Mouse (Mus musculus) neural tube, embryonic 11.5 days (tissue): ENCODE results near the gene Rnf43. TPM values are rescaled to one million over a fixed set of nuclear protein-coding genes. Genes with fewer than 3 reads are reported as not detected.
A peak's percentile ranks its signal among the peaks of the same experiment; 100 is the strongest.

Source experiments
- ATAC-seq: fragments of 200-750 bp; cut with Nextera tagmentation; 2 replicates; pipeline ENCODE4 v1.8.0; 2017; ENCODE audit warnings: moderate number of reproducible peaks, mild to moderate bottlenecking, moderate TSS enrichment, moderate library complexity; ENCODE audit not compliant: insufficient read depth, low FRiP score, low TSS enrichment
- DNase-seq: peaks from one replicate; pipeline ENCODE4 v3.0.0-alpha.2; 2015; ENCODE audit warnings: low spot score
- H3K27ac ChIP-seq: fragments of 300-500 bp; sonication (generic); 2 replicates; pipeline ENCODE4 v1.5.1; 2014; ENCODE audit warnings: low read depth, mild to moderate bottlenecking, low read length
- H3K27me3 ChIP-seq: fragments of 300-500 bp; sonication (generic); 2 replicates; pipeline ENCODE4 v1.6.1; 2014; ENCODE audit warnings: mild to moderate bottlenecking, low read length, mixed read lengths; ENCODE audit not compliant: control insufficient read depth, insufficient read depth
- H3K36me3 ChIP-seq: fragments of 300-500 bp; sonication (generic); 2 replicates; pipeline ENCODE4 v1.6.1; 2014; ENCODE audit warnings: mild to moderate bottlenecking, low read length, moderate library complexity, mixed read lengths; ENCODE audit not compliant: control insufficient read depth, insufficient read depth
- H3K4me1 ChIP-seq: fragments of 300-500 bp; sonication (generic); 2 replicates; pipeline ENCODE4 v1.6.1; 2014; ENCODE audit warnings: low read length, mixed read lengths; ENCODE audit not compliant: control insufficient read depth, insufficient read depth
- H3K4me2 ChIP-seq: fragments of 300-500 bp; sonication (generic); 2 replicates; pipeline ENCODE4 v1.6.1; 2014; ENCODE audit warnings: low read depth, mild to moderate bottlenecking, moderate library complexity
- H3K4me3 ChIP-seq: fragments of 300-500 bp; sonication (generic); 2 replicates; pipeline ENCODE4 v1.5.1; 2014; ENCODE audit warnings: low read depth, low read length
- H3K9ac ChIP-seq: fragments of 300-500 bp; sonication (generic); 2 replicates; pipeline ENCODE4 v1.6.1; 2014; ENCODE audit warnings: mild to moderate bottlenecking, low read length
- H3K9me3 ChIP-seq: fragments of 300-500 bp; sonication (generic); 2 replicates; pipeline ENCODE4 v1.6.1; 2016; ENCODE audit warnings: low read length; ENCODE audit not compliant: control insufficient read depth
- WGBS: fragments of 180-500 bp; shearing (Covaris S2); extraction: QIAGEN DNeasy Blood & Tissue Kit; methylation state at CpG from one replicate; pipeline ENCODE4 v1.1.7; 2014; 5-methylcytosine and 5-hydroxymethylcytosine counted together
- polyA plus RNA-seq: library from polyadenylated mRNA; unstranded; fragments of >200 nt; fragmentation: Nextera tagmentation; extraction: Ambion mirVana; gene quantifications from 2 replicates; pipeline ENCODE4 v1.2.1, GENCODE M21; 2014

The Rnf43 gene
- polyA plus RNA-seq, 1 experiment from 2014 or later: 1.2 TPM

- 93% methylated on average over 4 of the region's 4 CpGs for WGBS
Observed at GRCm38 (mm10) chr11:87698126-87698525, 35.6 kb downstream of the Rnf43 start.

DNA sequence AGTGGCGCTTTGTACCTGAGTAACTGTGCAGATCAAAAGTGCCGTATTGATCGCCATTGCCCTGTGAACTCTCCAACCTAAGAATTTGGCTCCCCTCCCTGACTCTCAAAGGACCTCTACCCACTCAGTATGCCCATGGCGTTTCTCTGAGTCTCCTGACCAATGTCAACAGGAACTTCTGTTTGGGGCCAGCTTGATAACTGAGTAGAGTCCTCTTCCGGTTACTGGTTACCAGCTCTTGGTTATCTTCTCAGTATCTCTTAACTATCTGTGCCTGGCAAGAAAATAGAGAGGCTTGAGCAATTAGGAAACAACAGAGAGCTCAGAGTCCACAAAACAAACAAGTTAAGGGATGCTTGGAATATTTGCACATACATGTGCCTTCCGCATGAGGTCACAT, 38.6 kb downstream of the Rnf43 start:
- Histone ChIP-seq H3K9me3 (no peaks in the 10 kb centered on the region), H3K4me2 (no peak overlapping the region), H3K36me3 (no peaks in the 10 kb centered on the region), H3K4me1 (no peaks in the 10 kb centered on the region), H3K27me3 (no peaks in the 10 kb centered on the region), H3K27ac (no peak overlapping the region), H3K4me3 (no peak overlapping the region), H3K9ac (no peak overlapping the region)
- DNase-seq (no peak), ATAC-seq (no peak)
- 81% methylated on average over 6 of the region's 6 CpGs for WGBS

More at GRCm38 (mm10) chr11:87698126-87698525, 35.6 kb downstream of the Rnf43 start:
- Histone ChIP-seq H3K36me3 (no peaks in the 10 kb centered on the region), H3K4me3 (no peak overlapping the region), H3K9me3 (no peaks in the 10 kb centered on the region), H3K27me3 (no peaks in the 10 kb centered on the region), H3K9ac (no peak overlapping the region), H3K4me2 (no peak overlapping the region), H3K4me1 (no peaks in the 10 kb centered on the region), H3K27ac (no peak overlapping the region)
- DNase-seq (no peak), ATAC-seq (no peak)

DNA sequence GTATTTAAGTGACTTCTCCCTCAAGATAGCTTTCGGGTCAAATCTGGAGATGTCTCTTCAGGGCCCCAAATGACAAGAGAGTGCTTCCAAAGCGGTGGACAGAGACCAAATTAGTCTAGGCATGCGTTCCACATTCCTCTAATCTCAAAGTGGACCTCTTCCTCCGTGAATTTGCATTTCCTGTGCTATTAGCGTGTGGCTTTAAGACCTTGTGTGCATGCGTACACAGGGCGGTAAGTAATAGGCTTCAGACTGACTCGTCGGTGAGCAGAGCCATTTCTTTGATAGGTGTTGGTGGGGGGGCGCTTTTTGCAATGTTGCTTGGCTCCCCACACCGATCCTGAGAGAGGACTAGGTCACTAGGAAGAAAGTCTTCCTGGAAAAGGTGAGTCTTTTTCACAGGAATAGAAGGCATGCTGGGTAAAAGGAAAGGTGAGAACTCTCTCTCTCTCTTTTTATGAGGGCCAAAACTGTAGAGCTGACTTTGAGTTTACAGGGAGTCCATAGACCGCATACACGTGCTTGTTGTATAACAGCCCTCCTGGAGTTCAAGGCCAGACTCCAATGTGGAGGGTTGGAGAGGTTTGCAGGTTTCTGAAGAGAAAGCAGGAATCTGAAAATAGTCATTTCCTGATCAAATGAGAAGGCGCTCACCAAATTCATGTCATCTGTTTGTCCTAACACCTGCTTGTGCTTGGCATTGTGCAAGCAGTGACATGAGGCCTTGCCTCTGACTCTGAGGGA, 39.5 kb downstream of the Rnf43 start:
- ATAC-seq (no peak), DNase-seq (no peak)
- H3K4me2 ChIP-seq: no peak overlapping the region
- no peaks in the 10 kb centered on the region for H3K27me3 ChIP-seq
- no peaks in the 10 kb centered on the region for H3K4me1 ChIP-seq
- no peak overlapping the region for H3K9ac ChIP-seq
- H3K27ac ChIP-seq: no peak overlapping the region
- no peaks in the 10 kb centered on the region for H3K9me3 ChIP-seq
- no peaks in the 10 kb centered on the region for H3K36me3 ChIP-seq
- WGBS: 86% methylated on average over 14 of the region's 14 CpGs
- no peak overlapping the region for H3K4me3 ChIP-seq

- 82% methylated on average over 5 of the region's 5 CpGs for WGBS
- DNase-seq: no peak
Observed at GRCm38 (mm10) chr11:87703654-87704053, 41.1 kb downstream of the Rnf43 start.

GRCm38 (mm10) chr11:87704289-87704688, 41.8 kb downstream of the Rnf43 start:
- Histone ChIP-seq H3K4me3 (no peak overlapping the region), H3K27me3 (no peaks in the 10 kb centered on the region), H3K4me2 (no peak overlapping the region), H3K9ac (no peak overlapping the region), H3K27ac (no peak overlapping the region), H3K36me3 (no peaks in the 10 kb centered on the region), H3K4me1 (no peaks in the 10 kb centered on the region), H3K9me3 (no peaks in the 10 kb centered on the region)
- WGBS: 82% methylated on average over 9 of the region's 9 CpGs
- ATAC-seq (no peak), DNase-seq (no peak)

More at GRCm38 (mm10) chr11:87703654-87704053, 41.1 kb downstream of the Rnf43 start:
- Histone ChIP-seq H3K4me1 (no peaks in the 10 kb centered on the region), H3K4me2 (no peak overlapping the region), H3K36me3 (no peaks in the 10 kb centered on the region), H3K27ac (no peak overlapping the region), H3K9me3 (no peaks in the 10 kb centered on the region), H3K4me3 (no peak overlapping the region), H3K9ac (no peak overlapping the region), H3K27me3 (no peaks in the 10 kb centered on the region)
- ATAC-seq: no peak

DNA sequence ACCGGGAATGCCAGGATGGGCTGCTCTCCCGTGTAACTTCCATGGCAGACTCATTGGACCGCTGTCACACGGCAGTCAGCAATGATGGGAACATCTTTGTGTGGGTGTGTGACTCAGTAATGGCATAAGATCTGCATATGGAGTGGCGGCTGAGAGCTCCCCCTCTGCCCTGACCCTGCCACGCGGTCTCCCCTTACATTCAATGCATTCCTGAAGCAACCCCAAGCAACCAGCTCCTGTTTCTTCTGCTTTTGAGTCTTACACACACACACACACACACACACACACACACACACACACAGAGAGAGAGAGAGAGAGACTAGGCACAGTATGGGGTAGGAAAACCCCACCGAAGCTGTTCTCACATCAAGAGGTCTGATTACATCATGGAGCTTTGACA, 45.0 kb downstream of the Rnf43 start:
- no peaks in the 10 kb centered on the region for H3K4me1 ChIP-seq
- ATAC-seq (no peak), DNase-seq (peak; percentile 48)
- H3K36me3 ChIP-seq: no peaks in the 10 kb centered on the region
- 33% methylated on average over 8 of the region's 8 CpGs for WGBS
- H3K27ac ChIP-seq: no peak overlapping the region
- H3K27me3 ChIP-seq: no peaks in the 10 kb centered on the region
- H3K4me2 ChIP-seq: no peak overlapping the region
- no peak overlapping the region for H3K9ac ChIP-seq
- no peak overlapping the region for H3K4me3 ChIP-seq
- H3K9me3 ChIP-seq: no peaks in the 10 kb centered on the region

- DNase-seq (no peak), ATAC-seq (no peak)
- H3K9ac ChIP-seq: no peak overlapping the region
- H3K4me3 ChIP-seq: no peak overlapping the region
- H3K36me3 ChIP-seq: no peaks in the 10 kb centered on the region
- WGBS: 86% methylated on average over 5 of the region's 5 CpGs
- no peaks in the 10 kb centered on the region for H3K27me3 ChIP-seq
- no peak overlapping the region for H3K27ac ChIP-seq
- H3K4me1 ChIP-seq: no peaks in the 10 kb centered on the region
- H3K4me2 ChIP-seq: no peak overlapping the region
- H3K9me3 ChIP-seq: no peaks in the 10 kb centered on the region
Observed at GRCm38 (mm10) chr11:87708979-87709378, 46.5 kb downstream of the Rnf43 start.

DNA sequence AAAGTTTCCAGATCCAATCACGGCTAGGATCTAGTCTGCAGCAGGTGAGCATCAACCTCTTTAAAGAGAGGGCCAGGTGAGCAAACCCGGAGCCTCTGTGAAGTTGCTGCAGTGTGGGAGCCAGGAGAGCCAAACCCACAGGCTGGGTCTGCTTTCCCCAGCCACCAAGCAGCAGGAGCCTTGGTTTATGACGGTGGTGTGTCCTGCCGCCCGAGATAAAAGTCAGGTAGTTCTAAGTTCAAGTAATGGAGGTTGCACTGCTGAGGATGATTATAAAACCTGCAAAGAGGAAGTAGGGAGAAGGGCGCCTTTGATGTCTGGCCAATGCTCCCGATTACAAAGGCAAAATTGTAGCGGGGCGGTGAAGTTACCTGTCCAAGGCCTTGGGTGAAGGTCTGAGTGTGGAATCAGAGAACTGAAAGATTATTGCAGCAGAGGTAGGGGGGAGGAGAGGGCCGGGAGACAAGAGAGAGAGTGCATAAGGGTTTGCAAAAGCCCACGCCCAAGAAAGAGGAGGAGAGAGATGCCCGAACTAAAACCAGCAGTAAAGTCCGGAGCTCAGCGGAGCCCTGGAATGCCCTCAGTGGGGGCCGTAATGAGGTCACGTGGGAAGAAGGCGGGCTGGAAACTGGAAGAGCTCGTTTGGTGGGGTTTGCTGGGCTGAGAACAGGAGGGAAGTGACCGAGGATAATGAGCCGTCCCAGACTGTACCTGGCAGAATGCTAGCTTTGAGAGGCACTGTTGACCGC, 47.2 kb downstream of the Rnf43 start:
- DNase-seq: peak; percentile 61
- H3K4me1 ChIP-seq: no peaks in the 10 kb centered on the region
- no peak overlapping the region for H3K9ac ChIP-seq
- no peaks in the 10 kb centered on the region for H3K27me3 ChIP-seq
- no peaks in the 10 kb centered on the region for H3K9me3 ChIP-seq
- peak overlapping the region; percentile 19 for H3K4me2 ChIP-seq
- WGBS: 6% methylated on average over 21 of the region's 21 CpGs
- H3K36me3 ChIP-seq: no peaks in the 10 kb centered on the region
- no peak overlapping the region for H3K27ac ChIP-seq
- ATAC-seq: no peak
- 0 out of 2 replicates have a peak overlapping the region, but pooled peaks have one; percentile 3 for H3K4me3 ChIP-seq

GRCm38 (mm10) chr11:87710262-87710615, 47.7 kb downstream of the Rnf43 start:
- DNase-seq (no peak), ATAC-seq (no peak)
- no peak overlapping the region for H3K9ac ChIP-seq
- no peaks in the 10 kb centered on the region for H3K27me3 ChIP-seq
- no peaks in the 10 kb centered on the region for H3K36me3 ChIP-seq
- H3K27ac ChIP-seq: no peak overlapping the region
- H3K4me1 ChIP-seq: no peaks in the 10 kb centered on the region
- H3K4me2 ChIP-seq: peak overlapping the region; percentile 19
- 53% methylated on average over 7 of the region's 7 CpGs for WGBS
- no peaks in the 10 kb centered on the region for H3K9me3 ChIP-seq
- no peak overlapping the region for H3K4me3 ChIP-seq
